ENCODE assay signal across 25 mouse cellular contexts in genomic region chr4:53341181-53341580, GRCm38 (mm10).
DNase-seq lines count a peak whose midpoint lies in the region; ATAC-seq and TF ChIP-seq lines count a peak whose summit lies in the region.
"Had no signal": no experiment of that assay in that cellular context is flagged by ENCODE, and none has a peak within 500 bp of the region (broad histone marks: within the 10 kb centered on the region; RNA-seq: fewer than 3 reads in every experiment).

No protein-coding gene starts in this region.

- no peak for ATAC-seq in frontal cortex, adult (ENCODE audit: low TSS enrichment)
- ATAC-seq: activated CD4-positive, CD25-positive, alpha-beta regulatory T cell, adult 4 months; forebrain, embryonic 14.5 days; forebrain, embryonic 16.5 days; Patski had no signal

- no peak overlapping the region for H3K9ac ChIP-seq in ES-Bruce4 (ENCODE audit: low read depth, poor library complexity, severe bottlenecking)
- H3K9ac ChIP-seq: embryonic facial prominence, embryonic 13.5 days; embryonic facial prominence, embryonic 15.5 days; forebrain, embryonic 12.5 days had no signal

- no peaks in the 10 kb centered on the region for H3K27me3 ChIP-seq in E14TG2a.4 (ENCODE audit: insufficient read depth, low read length)
- H3K27me3 ChIP-seq in ES-Bruce4 (ENCODE audit: control insufficient read depth, insufficient read depth, low read length, poor library complexity, severe bottlenecking), result no peaks in the 10 kb centered on the region
- H3K27me3 ChIP-seq: embryonic facial prominence, embryonic 13.5 days; embryonic facial prominence, embryonic 15.5 days; forebrain, embryonic 12.5 days; Patski had no signal

- no peak for TF ChIP-seq CTCF in E14TG2a.4 (conservative IDR thresholded peaks at IDR 0.05; ENCODE audit: low read length)
- TF ChIP-seq CTCF in ES-Bruce4 (IDR thresholded peaks at IDR 0.05; ENCODE audit: low read depth, low read length), result no peak

- peak overlapping the region; percentile 92 for H3K27ac ChIP-seq in ES-Bruce4 (ENCODE audit: insufficient read depth, low read length)
- H3K27ac ChIP-seq: embryonic facial prominence, embryonic 13.5 days; embryonic facial prominence, embryonic 15.5 days; forebrain, embryonic 10.5 days; forebrain, embryonic 12.5 days had no signal

- H3K4me3 ChIP-seq in E14TG2a.4 (replicated peaks; ENCODE audit: low read length) (peak overlapping the region; percentile 53), ES-Bruce4 (ENCODE audit: low read depth, low read length) (no peak overlapping the region)
- H3K4me3 ChIP-seq: embryonic facial prominence, embryonic 13.5 days; embryonic facial prominence, embryonic 15.5 days; erythroblast, embryonic 14.5 days; forebrain, embryonic 10.5 days; forebrain, embryonic 12.5 days had no signal

- DNase-seq in R1 (ENCODE audit: low read depth, low spot score), result peak; percentile 76
- DNase-seq in spleen, postnatal 10 days (ENCODE audit: low spot score in 2 of 2), result no peak
- no peak for DNase-seq in cerebellum, adult 11 months
- DNase-seq: adrenal gland, adult 8-10 months; adrenal gland, postnatal 14 days; adrenal gland, postnatal 36 days; cerebellum, adult 18-20 months; cerebellum, adult 8-10 months; cerebellum, adult 9-11 months; cerebellum, postnatal 14 days; cerebellum, postnatal 36 days; embryo, embryonic 11 days had no signal

- TF ChIP-seq EP300 in ES-Bruce4 (IDR thresholded peaks at IDR 0.05; ENCODE audit: insufficient read depth, low read depth, low read length), result 0 out of 2 replicates have a peak, but pooled peaks have one; percentile 17

- H3K9me3 ChIP-seq in E14TG2a.4 (ENCODE audit: low read length) (peaks cover 30% of the 10 kb centered on the region), ES-Bruce4 (replicated peaks; ENCODE audit: control insufficient read depth, insufficient read depth, low read length, poor library complexity, severe bottlenecking) (peaks cover 10% of the 10 kb centered on the region; the same call in 1 of the 2 replicates)
- H3K9me3 ChIP-seq: embryonic facial prominence, embryonic 15.5 days had no signal

- TF ChIP-seq POLR2A in ES-Bruce4 (IDR thresholded peaks at IDR 0.05; ENCODE audit: insufficient read depth, low read length), result no peak

- H3K36me3 ChIP-seq in E14TG2a.4 (ENCODE audit: insufficient read depth, low read length) (peaks cover 35% of the 10 kb centered on the region), ES-Bruce4 (ENCODE audit: control insufficient read depth, insufficient read depth, low read length, poor library complexity, severe bottlenecking) (no peaks in the 10 kb centered on the region)
- H3K36me3 ChIP-seq: embryonic facial prominence, embryonic 13.5 days; embryonic facial prominence, embryonic 15.5 days; forebrain, embryonic 10.5 days; forebrain, embryonic 12.5 days; G1E had no signal

- H3K4me1 ChIP-seq in E14TG2a.4 (replicated peaks; ENCODE audit: low read depth, low read length) (peaks cover 53% of the 10 kb centered on the region), ES-Bruce4 (ENCODE audit: control insufficient read depth, insufficient read depth, low read length) (no peaks in the 10 kb centered on the region)
